Mouse (Mus musculus): Measurements from ENCODE around the gene Atp6v1c2.

Gene Atp6v1c2

DNA sequence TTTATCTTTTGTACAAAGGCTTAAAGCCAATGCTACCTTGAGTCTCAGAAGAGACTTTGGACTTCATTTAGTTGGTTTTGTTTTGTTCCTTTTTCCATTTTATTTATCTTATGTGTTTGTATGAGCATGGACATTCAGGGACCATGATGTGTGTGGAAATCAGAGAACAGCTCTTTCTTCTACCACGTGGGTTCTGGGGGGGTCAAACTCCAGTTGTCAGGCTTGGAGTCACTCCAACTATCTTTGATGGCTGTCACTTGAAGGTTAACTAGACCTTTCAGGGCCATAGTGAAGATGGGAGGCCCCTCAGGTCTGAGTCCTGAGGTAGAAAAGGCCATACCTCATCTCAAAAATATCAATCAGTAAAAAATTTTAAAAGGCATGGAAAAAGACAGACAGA, 4.3 kb upstream of the Atp6v1c2 start:
- no peak for DNase-seq (ENCODE audit: low read depth, low spot score)

DNA sequence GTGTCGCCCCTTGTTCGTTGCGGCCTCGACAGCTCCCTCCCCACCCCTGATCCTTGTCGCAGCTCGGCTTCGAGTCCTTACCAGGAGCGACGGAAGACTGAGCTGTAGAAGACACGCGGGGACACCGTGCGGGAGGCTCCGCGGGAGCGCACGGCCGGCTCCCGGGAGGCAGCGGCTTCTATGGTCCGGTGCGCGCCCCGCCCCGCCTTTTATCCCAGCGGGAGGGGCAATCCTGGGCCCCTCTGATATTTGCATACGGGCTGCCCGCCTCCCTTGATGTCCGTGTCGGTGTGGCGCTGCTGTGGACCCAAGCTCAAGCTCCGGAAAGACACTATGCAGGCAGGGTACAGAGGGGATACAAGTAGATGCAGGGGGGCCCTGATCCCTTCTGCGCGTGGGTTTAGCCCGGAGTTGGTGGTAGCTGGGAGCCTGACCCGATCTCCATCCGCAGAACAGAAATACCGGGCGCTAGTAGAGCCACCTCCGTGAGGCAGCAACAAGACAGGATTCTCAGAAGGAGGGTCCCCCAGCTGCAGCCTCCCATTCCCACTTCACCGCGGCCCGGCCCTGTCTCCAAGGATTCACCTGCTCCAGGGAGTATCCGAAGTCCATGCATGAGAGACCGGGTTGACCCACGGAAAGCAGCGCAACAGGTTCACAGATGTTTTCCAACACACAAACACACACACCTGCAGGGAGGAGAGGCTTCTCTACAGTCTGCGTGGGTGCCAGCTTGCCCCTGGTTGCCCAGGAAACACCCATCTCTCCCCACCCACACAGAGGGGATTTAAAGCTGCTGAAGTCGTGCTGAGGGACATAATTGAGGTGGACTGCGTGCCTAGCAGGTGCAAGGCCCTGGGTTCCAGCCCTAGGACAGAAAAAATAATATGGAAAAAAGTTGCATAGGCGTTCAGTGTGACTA, 4.3 kb downstream of the Atp6v1c2 start:
- no peak for DNase-seq (ENCODE audit: low read depth, low spot score)

DNA sequence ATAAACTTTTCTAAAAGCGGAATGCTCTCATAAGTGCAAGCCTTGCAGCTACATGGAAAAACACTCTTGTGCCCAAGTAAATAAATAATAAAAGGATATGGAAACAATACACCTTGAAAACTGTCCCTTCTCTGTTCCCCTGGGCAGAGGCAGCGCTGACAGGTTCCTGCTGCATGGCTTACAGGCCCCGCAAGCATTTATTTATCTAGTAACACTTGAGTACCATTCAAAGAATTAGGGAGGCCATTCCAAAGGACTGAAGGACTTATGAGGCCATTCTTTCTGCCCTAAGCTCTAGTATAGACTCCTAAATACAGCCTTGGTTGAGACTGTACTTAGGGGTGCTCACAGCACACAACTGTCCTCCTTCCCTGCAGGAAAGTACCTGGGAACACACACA, 10.7 kb downstream of the Atp6v1c2 start:
- no peak for DNase-seq (ENCODE audit: low read depth, low spot score)

DNA sequence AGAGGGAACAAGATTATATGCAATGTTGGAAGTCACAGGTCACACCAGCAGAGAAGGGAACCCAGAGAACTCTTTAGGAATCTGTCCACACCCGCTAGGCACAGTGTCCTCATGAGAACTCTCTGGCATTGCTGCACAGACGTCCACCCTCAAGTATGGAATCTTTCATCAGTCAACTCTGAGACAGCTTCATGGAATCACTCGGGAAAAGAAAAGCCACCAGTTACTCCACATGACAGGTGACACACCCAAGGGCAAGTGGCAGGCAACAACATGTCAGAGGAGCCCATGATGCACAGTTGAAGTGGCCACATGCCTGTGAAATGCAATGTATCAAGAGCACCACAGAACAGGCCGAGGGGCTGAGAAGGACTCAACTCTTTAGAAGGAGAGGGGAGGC, 11.2 kb downstream of the Atp6v1c2 start:
- no peak for DNase-seq (ENCODE audit: low read depth, low spot score)

DNA sequence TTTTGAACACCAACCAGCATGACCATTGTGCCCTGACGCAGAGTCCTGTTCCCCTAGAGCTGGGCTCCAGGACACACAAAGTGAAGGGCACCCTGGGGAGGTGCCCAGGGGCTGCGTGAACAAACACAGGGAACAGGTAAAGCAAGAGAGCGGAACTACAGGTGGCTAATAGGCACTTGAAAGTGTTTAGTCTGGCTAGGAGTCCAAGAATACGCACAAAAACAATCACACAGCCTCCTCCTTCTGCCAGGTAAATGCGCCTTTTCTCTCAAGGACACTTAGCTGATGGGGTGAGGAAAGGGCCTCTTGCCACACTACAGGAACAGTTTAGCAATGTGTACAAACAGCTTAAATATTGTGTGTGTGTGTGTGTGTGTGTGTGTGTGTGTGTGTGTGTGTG, 13.1 kb downstream of the Atp6v1c2 start:
- DNase-seq (ENCODE audit: low read depth, low spot score), result no peak

DNA sequence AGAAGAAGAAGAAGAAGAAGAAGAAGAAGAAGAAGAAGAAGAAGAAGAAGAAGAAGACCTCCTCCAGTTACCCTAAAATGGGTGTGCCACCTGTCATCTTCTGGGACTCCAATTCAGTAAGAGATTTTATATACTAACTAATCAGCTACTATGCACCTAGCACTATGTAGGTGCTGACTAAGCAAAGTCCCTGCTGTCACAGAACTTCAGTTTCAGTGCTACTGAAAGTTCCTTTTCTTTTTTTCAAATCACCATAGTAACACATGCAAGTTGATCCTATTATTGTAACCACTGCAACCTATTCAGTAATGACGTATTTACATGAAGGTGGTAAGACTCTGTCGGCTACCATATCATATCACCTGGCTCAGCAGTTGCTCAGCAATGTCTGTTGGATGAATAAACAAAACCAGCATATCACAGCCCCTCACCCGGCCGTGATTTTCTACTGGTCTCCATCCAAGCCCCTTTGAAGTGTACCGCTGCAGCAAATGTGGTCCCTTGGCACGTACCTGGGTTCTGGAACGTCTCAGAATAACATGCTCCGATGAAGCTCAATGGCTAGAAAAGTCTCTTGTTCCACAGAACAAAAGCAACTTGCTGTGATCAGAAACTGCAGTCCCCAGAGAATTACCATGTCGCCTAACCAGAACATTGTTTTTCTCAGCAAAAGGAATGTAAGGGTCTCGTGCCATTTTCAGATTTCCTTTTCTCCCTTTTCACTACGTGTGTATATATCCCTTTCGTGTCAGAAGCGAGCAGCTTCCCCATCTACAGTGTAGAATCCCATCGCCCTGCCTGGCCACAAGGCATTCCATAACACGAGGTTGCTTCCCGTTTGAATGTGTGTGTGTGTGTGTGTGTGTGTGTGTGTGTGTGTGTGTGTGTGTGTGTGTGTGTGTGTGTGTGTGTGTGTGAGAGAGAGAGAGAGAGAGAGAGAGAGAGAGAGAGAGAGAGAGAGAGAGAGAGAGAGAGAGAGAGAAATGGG, 18.0 kb downstream of the Atp6v1c2 start:
- no peak for DNase-seq (ENCODE audit: low read depth, low spot score)

DNA sequence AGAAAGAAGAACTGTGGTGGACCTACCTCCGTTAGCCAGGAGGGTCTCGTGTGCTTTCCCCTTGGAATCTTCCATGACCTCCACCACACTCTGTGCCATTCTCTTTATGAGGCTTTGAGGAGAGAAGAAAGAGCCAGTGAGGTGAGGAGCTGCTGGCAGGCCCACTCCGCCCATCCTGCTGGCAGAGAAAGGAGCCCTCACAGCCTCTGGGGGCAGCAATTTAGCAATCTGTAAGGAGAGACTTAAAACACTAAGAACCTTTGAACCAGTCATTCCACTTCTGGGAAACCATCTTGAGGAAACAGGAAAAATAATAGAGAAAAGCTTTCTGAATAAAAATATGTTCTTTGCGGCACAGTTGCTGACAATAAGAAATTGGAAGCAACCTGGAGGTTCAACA, 20.9 kb downstream of the Atp6v1c2 start:
- DNase-seq (ENCODE audit: low read depth, low spot score), result no peak

DNA sequence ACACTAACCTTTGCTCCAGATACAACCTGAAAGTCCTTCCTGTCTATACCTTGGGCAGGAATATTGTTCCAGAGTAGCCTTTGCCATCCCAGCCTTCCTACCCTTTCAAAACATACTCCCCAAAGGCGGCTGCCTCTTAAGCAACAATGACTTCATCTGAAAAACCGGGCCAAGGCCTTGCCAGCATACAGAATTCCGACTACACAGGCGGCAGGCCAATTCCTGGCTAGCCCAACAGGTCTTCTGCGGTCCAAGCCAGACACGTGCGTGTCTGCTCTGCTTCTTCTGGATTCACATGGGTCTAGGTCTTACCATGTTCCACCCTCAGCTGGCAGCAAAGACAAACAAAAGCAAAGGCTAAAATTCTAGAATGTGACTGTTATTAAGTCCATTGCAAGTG, 23.7 kb downstream of the Atp6v1c2 start:
- no peak for DNase-seq (ENCODE audit: low read depth, low spot score)

DNA sequence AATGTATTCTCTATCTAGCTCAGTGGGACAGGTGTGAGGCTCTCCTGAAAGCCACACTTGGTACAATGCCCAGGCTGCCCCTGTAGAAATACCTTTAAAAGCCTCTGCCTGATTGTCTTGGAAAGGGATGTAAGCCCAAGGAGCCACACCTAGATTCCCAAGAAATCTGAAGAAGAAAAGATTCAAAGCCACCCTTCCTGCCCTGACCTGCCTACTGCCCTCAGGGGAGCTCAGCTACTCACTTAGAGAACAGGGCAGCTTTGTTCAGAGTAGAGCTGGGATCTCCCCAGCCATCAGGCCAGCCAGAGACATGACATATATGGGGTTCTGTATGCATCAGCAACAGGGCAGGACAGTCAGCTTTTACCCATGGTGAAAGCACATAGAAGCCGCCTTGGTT, 29.3 kb downstream of the Atp6v1c2 start:
- DNase-seq (ENCODE audit: low read depth, low spot score), result no peak

DNA sequence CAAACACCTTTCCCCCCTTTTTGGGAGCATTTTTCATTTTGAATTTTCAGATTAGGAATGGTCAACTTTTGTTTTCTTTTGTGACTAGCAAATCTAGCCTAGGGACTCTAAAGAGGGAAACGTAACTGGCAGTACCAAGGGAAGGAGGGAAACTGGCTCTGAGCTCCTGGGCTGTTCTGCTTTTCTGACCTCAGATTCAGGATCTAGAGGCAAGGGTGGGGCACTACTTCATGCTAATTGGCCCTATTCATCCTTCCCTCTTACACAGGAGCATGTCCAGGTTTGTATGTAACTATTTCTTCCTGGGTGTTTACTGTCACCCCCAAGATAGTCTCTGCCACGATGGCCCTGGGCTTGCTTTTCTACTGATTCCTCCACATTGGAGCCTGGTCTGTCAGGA, 32.3 kb downstream of the Atp6v1c2 start:
- no peak for DNase-seq (ENCODE audit: low read depth, low spot score)

DNA sequence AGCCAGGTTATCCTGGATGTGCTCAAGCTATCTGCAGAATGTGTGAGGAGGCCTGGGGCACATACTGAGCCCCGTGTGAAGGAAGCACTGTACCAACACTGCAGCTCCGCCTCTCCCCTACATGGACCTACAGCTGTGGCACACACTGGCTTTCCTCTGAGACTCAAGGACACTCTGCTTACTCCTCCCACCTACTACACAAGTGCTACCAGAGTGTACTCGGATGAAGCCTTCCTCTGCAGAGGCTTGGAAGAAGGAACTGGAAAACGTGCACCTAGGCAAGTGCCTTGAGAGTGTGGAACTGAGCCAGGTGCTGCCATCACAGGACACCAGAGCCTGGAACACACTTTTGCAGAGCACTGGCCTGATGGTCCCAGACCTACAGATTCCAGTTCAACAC, 38.6 kb downstream of the Atp6v1c2 start:
- no peak for DNase-seq (ENCODE audit: low read depth, low spot score)

DNA sequence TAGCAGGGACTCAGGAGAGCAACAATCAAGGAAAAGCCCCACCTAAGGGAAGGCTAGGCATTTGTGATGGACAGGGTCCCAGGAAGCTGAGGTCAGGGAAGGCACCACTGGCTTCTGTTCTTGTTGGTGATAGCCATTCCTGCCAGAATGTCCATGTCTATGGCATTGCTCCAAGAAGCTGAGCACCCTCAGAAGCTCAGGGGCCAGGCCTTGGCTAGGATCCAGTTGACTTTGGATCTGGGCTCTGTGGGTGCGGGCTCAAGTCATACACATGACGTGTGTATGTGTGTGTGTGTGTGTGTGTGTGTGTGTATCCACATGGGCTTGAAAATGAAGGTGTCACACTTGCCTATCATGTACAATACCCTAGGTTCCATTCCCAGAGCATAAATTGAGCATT, 39.2 kb downstream of the Atp6v1c2 start:
- DNase-seq (ENCODE audit: low read depth, low spot score), result no peak

DNA sequence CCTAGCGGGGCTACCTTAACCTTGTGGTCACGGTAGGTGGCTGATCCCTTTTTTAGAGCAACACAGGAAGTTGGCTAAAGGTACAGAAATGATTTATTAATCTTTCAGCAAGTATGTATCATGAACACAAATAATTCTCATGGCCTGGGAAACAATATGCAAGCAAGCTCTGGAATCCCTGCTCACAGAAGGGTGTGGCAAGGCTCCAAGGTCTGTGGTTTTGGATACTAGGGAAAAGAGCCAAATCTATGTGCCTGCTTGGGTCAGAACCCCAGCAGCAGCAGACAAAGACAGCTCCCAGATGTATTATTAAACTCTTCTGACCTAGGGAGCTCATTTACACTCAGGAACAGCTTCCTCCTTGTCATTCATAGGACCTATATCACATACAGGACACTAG, 40.1 kb downstream of the Atp6v1c2 start:
- no peak for DNase-seq (ENCODE audit: low read depth, low spot score)

DNA sequence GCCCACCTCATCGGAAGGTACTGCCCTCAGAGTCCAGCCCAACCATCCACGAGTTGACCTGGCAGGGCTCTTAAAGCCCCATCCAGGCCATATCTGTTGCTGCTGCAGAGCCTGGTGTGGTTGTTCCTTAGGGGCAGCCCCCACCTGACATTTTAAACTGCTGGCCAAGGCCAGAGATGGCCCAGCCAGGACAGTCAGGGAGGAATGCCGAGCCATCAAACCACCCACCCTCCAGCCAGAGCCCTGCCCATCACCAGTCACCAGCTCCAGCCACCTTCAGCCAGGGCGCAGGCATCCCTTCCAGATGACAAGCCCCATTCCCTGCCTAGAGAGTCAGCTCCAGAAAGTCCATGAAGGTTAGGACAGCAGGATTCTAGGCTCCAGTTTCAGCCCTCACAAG, 40.7 kb downstream of the Atp6v1c2 start:
- no peak for DNase-seq (ENCODE audit: low read depth, low spot score)

DNA sequence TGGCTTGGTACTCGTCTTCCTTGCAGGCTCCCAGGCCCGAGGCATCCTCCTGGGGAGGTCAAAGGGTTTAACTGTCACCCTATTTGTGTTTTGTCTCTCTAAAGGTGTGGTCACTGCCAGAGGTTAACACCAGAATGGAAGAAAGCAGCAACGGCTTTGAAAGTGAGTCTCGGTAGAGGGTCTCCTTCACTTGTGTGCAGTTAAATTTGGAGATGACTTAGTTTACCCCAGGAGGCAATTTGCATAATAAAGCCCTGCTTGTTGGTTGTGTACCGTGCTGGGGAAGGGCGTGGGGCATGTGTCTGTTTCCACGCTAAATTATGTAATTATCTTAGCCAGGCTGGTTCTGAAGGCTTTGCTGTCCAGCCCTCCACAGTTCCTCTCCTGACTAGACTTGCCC, 55.3 kb downstream of the Atp6v1c2 start:
- no peak for DNase-seq (ENCODE audit: low read depth, low spot score)

DNA sequence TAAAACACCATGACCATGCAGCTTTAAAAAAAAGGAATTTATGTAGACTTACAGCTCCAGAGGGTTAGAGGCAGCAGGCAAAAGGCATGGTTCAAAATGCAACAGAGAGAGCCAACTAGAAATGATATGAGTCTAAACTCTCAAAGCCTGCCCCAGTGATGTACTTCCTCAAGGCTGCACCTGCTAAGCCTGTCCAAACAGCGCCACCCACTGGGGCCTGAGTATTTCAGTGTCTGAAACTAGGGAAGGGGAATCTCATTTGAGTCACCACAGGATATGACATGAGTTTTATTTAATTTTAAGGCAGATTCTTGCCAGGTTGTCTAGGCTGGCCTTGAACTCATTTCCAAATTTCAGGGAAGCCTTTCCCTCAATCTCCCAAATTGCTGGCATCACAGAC, 57.9 kb downstream of the Atp6v1c2 start:
- no peak for DNase-seq (ENCODE audit: low read depth, low spot score)

DNA sequence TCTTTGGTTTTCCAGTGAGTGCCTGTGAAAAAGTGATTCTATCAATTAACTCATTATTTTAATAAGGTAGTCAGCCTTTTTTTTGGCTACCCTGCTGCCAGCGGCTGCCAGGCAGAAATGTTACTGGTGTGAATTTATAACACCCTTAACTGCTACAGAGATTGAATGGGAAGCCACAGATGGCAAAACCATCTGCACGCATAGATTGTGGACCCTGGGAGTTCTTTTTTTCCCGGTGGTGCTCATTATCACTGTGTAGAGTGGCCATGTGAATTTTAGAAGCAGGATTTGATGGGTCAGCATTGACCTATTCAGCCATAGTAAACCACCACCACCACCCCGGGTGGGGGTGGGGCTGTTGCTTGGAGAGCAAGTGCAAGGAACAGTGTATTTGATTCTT, 61.8 kb downstream of the Atp6v1c2 start:
- no peak for DNase-seq (ENCODE audit: low read depth, low spot score)

DNA sequence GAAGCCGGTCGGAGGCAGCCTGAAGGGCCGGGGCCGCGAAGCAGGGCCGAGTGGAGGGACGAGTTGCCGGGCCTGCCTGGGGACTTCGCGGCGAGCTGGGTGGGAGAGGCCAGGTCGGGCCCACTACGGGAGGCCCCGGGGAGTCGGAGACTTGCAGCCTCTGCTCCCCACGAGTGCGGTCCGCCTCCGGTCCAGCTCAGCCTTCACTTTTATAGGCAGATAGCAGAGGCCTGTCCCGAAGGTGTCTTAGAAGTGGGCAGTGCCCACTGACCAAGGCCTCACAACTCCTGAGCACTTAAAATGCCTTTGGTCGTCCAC, 62.5 kb downstream of the Atp6v1c2 start:
- DNase-seq (ENCODE audit: low read depth, low spot score), result no peak

DNA sequence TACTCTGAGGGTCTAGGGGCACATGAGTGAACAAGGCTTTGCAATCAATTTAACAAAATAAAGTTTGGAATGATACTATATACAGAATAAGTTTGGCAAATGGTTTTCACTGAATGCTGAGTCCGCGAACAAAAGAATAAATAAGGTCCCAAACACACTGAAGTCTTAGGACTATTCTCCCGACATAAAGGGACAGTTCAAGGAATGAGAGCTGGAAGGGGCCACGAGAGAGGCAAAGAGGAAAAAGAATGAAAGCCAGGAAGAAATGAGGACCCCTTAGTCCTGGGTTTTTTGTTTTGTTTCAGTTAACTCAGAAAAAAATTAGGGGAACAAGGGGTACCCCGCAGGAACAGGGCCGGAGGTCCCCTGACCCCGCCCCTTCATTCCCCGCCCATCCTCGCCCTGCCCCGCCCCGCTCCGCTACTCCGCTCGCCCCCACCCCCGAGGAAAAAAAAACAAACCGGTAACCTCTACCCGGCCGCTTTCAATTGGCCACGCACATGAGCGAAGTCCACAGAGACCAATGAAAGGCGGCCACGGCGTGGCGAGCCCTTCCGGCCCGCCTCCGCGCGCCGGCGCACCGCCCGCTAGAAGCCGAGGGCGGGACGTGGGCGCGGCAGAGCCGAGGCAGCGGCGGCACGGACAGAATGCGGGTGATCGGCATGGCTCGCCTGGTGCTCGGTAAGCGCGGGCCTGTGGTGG, 63.0 kb downstream of the Atp6v1c2 start, which contains the start of gene Pdia6:
Gene Pdia6, plus strand, starts transcription at position 575 of the 702 bp plus-strand sequence.
- peak; percentile 90 for DNase-seq (ENCODE audit: low read depth, low spot score)

DNA sequence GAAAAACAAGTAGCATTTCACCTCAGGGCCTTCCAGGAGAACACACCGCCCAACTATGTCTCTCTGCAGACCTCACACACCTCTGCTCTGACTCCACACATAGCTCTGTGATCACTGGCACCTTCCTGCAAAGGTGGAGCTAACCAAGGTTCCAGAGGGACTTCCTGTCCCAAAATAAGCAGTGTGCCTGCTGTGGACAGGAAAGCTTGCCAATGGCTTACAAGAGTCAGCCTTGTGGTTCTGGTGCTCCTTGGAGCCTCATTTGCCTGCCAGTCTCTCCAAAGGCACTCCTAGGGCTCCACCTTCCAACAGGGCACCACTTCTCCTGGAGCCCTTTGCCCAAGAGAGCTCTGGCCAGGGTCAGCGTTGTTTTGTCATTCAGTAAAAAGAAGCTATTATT, 64.3 kb downstream of the Atp6v1c2 start:
- DNase-seq (ENCODE audit: low read depth, low spot score), result no peak

DNA sequence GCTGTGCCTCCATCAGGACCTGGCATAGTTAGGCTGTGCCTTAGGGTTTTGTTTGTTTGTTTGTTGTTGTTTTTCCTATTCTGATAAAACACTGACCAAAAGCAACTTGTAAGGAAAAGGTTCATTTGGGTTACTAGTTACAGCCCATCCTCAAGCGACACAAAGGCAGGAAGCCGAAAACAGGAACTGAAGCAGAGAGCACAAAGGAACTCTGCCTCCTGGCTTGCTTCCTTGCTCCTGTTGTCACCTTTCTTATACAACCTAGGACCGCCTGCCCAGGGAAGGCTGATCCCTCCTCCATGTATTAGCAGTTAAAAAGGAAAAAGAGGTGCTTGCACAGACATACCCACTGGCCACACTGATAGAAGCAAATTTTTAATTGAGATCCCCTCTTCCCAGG, 65.3 kb downstream of the Atp6v1c2 start:
- DNase-seq (ENCODE audit: low read depth, low spot score), result no peak

DNA sequence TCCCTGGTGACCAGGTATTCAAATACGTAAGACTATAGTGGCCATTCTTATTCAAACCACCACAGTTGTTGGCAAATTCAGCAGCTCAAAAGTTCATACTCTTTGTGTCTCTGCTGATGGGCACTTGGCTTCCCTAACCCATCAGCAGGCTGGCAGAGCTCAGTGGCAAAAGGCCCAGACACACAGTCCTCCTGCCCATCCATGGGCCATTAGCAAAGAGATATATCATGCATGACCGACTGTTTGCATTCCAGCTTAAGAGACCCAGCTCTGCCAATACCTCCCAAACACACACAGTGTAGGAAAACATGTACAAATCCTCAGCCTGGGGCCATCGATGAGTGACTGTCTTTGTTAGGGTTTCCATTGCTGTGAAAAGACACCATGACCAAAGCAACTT, 68.2 kb downstream of the Atp6v1c2 start:
- no peak for DNase-seq (ENCODE audit: low read depth, low spot score)

Data from retina, postnatal 7 days (tissue).